Mouse (Mus musculus): ENCODE results near the gene Car5a. TPM values are rescaled to one million over a fixed set of nuclear protein-coding genes. Genes with fewer than 3 reads are reported as not detected.
A peak's percentile ranks its signal among the peaks of the same experiment; 100 is the strongest.

The Car5a gene
- total RNA-seq, 1 experiment = 0.18 TPM

GRCm38 (mm10) chr8:121896476-121897145, 48.1 kb downstream of the Car5a start:
- Histone ChIP-seq H3K27ac (ENCODE audit: insufficient read depth, low read depth, low read length, poor library complexity, severe bottlenecking) (no peak overlapping the region), H3K4me3 (ENCODE audit: insufficient read depth in 1 of 2, low read depth in 1 of 2, low read length in 2 of 2, poor library complexity in 1 of 2, severe bottlenecking in 1 of 2) (no peak overlapping the region), H3K9me3 (ENCODE audit: control insufficient read depth, insufficient read depth, low read depth, low read length) (no peaks in the 10 kb centered on the region), H3K4me1 (ENCODE audit: control insufficient read depth in 2 of 2, insufficient read depth in 2 of 2, low read length in 2 of 2, poor library complexity in 1 of 2) (peaks cover 2 to 28% of the 10 kb centered on the region in 2 experiments; a peak in 2 of 4 replicates), H3K36me3 (ENCODE audit: control insufficient read depth, insufficient read depth, low read length, poor library complexity, severe bottlenecking) (peaks cover 62% of the 10 kb centered on the region), H3K9ac (ENCODE audit: insufficient read depth, low read depth, low read length, poor library complexity, severe bottlenecking) (no peak overlapping the region)
- no peak for DNase-seq (ENCODE audit: low read depth, low spot score)
- TF ChIP-seq ZNF384 (IDR thresholded peaks at IDR 0.05; ENCODE audit: low read depth, low read length) (0 out of 2 replicates have a peak, but pooled peaks have one; percentile 14), MAFK (IDR thresholded peaks at IDR 0.05; ENCODE audit: insufficient read depth, low read depth, low read length) (no peak), ZC3H11A (IDR thresholded peaks at IDR 0.05; ENCODE audit: borderline replicate concordance, low read depth, low read length) (no peak), HCFC1 (IDR thresholded peaks at IDR 0.05; ENCODE audit: borderline replicate concordance, insufficient read depth, low read length) (no peak), CHD2 (IDR thresholded peaks at IDR 0.05; ENCODE audit: low read depth, low read length) (no peak)
- in situ Hi-C loops (cut with MboI; ENCODE audit: low sequenced_read_pairs in 2 of 2, unreplicated experiment in 2 of 2) = no loop called here

GRCm38 (mm10) chr8:121895910-121896309, 48.8 kb downstream of the Car5a start:
- Histone ChIP-seq H3K4me1 (ENCODE audit: control insufficient read depth in 2 of 2, insufficient read depth in 2 of 2, low read length in 2 of 2, poor library complexity in 1 of 2) (peaks cover 2 to 24% of the 10 kb centered on the region in 2 experiments; a peak in 2 of 4 replicates), H3K9me3 (ENCODE audit: control insufficient read depth, insufficient read depth, low read depth, low read length) (no peaks in the 10 kb centered on the region), H3K27ac (ENCODE audit: insufficient read depth, low read depth, low read length, poor library complexity, severe bottlenecking) (no peak overlapping the region), H3K9ac (ENCODE audit: insufficient read depth, low read depth, low read length, poor library complexity, severe bottlenecking) (no peak overlapping the region), H3K4me3 (ENCODE audit: insufficient read depth in 1 of 2, low read depth in 1 of 2, low read length in 2 of 2, poor library complexity in 1 of 2, severe bottlenecking in 1 of 2) (no peak overlapping the region), H3K36me3 (ENCODE audit: control insufficient read depth, insufficient read depth, low read length, poor library complexity, severe bottlenecking) (peaks cover 58% of the 10 kb centered on the region)
- in situ Hi-C loops (cut with MboI; ENCODE audit: low sequenced_read_pairs in 2 of 2, unreplicated experiment in 2 of 2) = no loop called here
- no peak for TF ChIP-seq ZNF384 (IDR thresholded peaks at IDR 0.05; ENCODE audit: low read depth, low read length)
- TF ChIP-seq HCFC1 (IDR thresholded peaks at IDR 0.05; ENCODE audit: borderline replicate concordance, insufficient read depth, low read length) = no peak
- TF ChIP-seq MAFK (IDR thresholded peaks at IDR 0.05; ENCODE audit: insufficient read depth, low read depth, low read length) = no peak
- TF ChIP-seq ZC3H11A (IDR thresholded peaks at IDR 0.05; ENCODE audit: borderline replicate concordance, low read depth, low read length) = no peak
- no peak for TF ChIP-seq CHD2 (IDR thresholded peaks at IDR 0.05; ENCODE audit: low read depth, low read length)
- DNase-seq (ENCODE audit: low read depth, low spot score) = no peak

- Histone ChIP-seq H3K9ac (ENCODE audit: insufficient read depth, low read depth, low read length, poor library complexity, severe bottlenecking) (no peak overlapping the region), H3K4me3 (ENCODE audit: insufficient read depth in 1 of 2, low read depth in 1 of 2, low read length in 2 of 2, poor library complexity in 1 of 2, severe bottlenecking in 1 of 2) (no peak overlapping the region), H3K9me3 (ENCODE audit: control insufficient read depth, insufficient read depth, low read depth, low read length) (no peaks in the 10 kb centered on the region), H3K27ac (ENCODE audit: insufficient read depth, low read depth, low read length, poor library complexity, severe bottlenecking) (no peak overlapping the region), H3K4me1 (ENCODE audit: control insufficient read depth in 2 of 2, insufficient read depth in 2 of 2, low read length in 2 of 2, poor library complexity in 1 of 2) (peaks cover 0 to 16% of the 10 kb centered on the region in 2 experiments; a peak in 3 of 4 replicates), H3K36me3 (ENCODE audit: control insufficient read depth, insufficient read depth, low read length, poor library complexity, severe bottlenecking) (peaks cover 77% of the 10 kb centered on the region)
- no peak for DNase-seq (ENCODE audit: low read depth, low spot score)
- in situ Hi-C loops (cut with MboI; ENCODE audit: low sequenced_read_pairs in 2 of 2, unreplicated experiment in 2 of 2) = no loop called here
- TF ChIP-seq ZC3H11A (IDR thresholded peaks at IDR 0.05; ENCODE audit: borderline replicate concordance, low read depth, low read length) = no peak
- TF ChIP-seq CHD2 (IDR thresholded peaks at IDR 0.05; ENCODE audit: low read depth, low read length) = no peak
- no peak for TF ChIP-seq HCFC1 (IDR thresholded peaks at IDR 0.05; ENCODE audit: borderline replicate concordance, insufficient read depth, low read length)
- no peak for TF ChIP-seq ZNF384 (IDR thresholded peaks at IDR 0.05; ENCODE audit: low read depth, low read length)
These were observed 51.8 kb downstream of the Car5a start for GRCm38 (mm10) chr8:121892875-121893274.

GRCm38 (mm10) chr8:121889810-121890785, 54.6 kb downstream of the Car5a start:
- no peak overlapping the region for H3K27ac ChIP-seq (ENCODE audit: insufficient read depth, low read depth, low read length, poor library complexity, severe bottlenecking)
- peaks cover 80% of the 10 kb centered on the region for H3K36me3 ChIP-seq (ENCODE audit: control insufficient read depth, insufficient read depth, low read length, poor library complexity, severe bottlenecking)
- DNase-seq (ENCODE audit: low read depth, low spot score) = no peak
- H3K4me3 ChIP-seq (ENCODE audit: insufficient read depth in 1 of 2, low read depth in 1 of 2, low read length in 2 of 2, poor library complexity in 1 of 2, severe bottlenecking in 1 of 2) = no peak overlapping the region
- TF ChIP-seq MAFK (IDR thresholded peaks at IDR 0.05; ENCODE audit: insufficient read depth, low read depth, low read length) (no peak), ZC3H11A (IDR thresholded peaks at IDR 0.05; ENCODE audit: borderline replicate concordance, low read depth, low read length) (no peak), HCFC1 (IDR thresholded peaks at IDR 0.05; ENCODE audit: borderline replicate concordance, insufficient read depth, low read length) (no peak), ZNF384 (IDR thresholded peaks at IDR 0.05; ENCODE audit: low read depth, low read length) (no peak), CHD2 (IDR thresholded peaks at IDR 0.05; ENCODE audit: low read depth, low read length) (no peak)
- in situ Hi-C loops (cut with MboI; ENCODE audit: low sequenced_read_pairs in 2 of 2, unreplicated experiment in 2 of 2) = no loop called here
- H3K9me3 ChIP-seq (ENCODE audit: control insufficient read depth, insufficient read depth, low read depth, low read length) = no peaks in the 10 kb centered on the region
- peaks cover 4 to 14% of the 10 kb centered on the region in 2 experiments; a peak in 3 of 4 replicates for H3K4me1 ChIP-seq (ENCODE audit: control insufficient read depth in 2 of 2, insufficient read depth in 2 of 2, low read length in 2 of 2, poor library complexity in 1 of 2)
- no peak overlapping the region for H3K9ac ChIP-seq (ENCODE audit: insufficient read depth, low read depth, low read length, poor library complexity, severe bottlenecking)
